Mouse (Mus musculus): ENCODE results near the gene Sox6. TPM values are rescaled to one million over a fixed set of nuclear protein-coding genes. Genes with fewer than 3 reads are reported as not detected.

Sox6 gene
- polyA plus RNA-seq, 1 experiment from 2014 or later = not detected

DNA sequence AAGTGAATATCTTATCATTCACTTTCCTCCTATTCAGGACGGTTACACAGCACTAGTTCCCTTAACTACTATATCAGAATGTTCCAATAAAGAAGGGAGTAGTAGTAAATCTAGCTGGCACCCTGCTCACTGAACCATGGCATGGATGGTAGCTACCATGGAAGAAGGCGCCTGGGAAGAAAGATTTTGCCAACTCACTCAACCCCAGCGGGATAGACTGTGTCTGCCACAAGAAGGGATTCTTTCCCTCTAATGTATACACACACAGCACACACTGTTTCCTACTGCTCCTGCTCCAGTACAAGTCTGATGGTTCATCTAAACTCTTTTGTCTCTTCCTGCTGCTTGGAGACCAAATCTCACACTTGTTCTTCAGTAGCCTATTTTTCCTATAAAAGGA is 147.1 kb downstream of the Sox6 start:
- no peak overlapping the region for H3K27ac ChIP-seq
- WGBS (ENCODE audit: missing documents) = 88% methylated on average over 3 of the region's 3 CpGs
- no peak overlapping the region for H3K4me3 ChIP-seq (ENCODE audit: inconsistent target)
- H3K79me2 ChIP-seq (ENCODE audit: inconsistent target) = no peaks in the 10 kb centered on the region
- no peaks in the 10 kb centered on the region for H3K36me3 ChIP-seq (ENCODE audit: inconsistent target)

DNA sequence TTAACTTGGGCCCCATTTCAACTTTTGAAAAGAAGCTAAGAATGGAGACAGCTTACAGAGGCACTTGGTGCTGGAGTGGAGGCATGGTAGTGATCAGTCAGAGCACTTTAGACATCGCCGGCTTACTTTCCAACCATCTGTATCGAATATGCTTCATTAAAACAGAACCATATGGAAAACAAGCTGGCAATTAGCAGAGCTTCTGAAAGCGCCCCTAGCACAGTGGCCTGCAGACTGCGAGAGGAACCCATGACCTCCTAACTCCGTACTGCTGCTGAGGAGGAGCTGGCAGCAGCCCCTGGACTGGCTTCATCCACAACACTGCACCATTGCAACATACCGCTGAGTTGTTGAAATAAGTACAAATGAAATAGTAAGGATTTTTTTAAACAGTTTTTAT is 148.7 kb downstream of the Sox6 start:
- Histone ChIP-seq H3K36me3 (ENCODE audit: inconsistent target) (no peaks in the 10 kb centered on the region), H3K4me3 (ENCODE audit: inconsistent target) (no peak overlapping the region), H3K27ac (no peak overlapping the region), H3K79me2 (ENCODE audit: inconsistent target) (no peaks in the 10 kb centered on the region)
- WGBS (ENCODE audit: missing documents) = 90% methylated on average over 6 of the region's 7 CpGs

DNA sequence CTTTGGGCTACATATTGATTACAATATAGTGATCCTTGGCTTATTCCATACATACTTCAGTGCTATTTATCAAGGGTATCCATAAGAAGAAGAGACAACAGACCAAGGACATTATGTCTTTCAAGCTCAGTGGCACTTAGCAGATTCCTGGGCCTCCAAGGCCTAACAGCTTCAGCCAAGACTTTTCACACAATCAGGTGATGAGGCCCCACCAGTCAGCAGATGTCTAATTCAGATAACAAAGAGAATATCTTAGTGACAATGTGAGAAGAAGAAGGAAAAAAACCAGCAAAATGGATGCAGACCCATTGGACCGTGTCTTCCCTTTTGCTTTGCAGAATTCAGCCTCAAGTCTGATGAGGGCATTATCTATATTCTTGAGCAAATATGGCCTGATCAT is 150.0 kb downstream of the Sox6 start:
- WGBS (ENCODE audit: missing documents) = 90% methylated on average over 1 of the region's 1 CpGs
- Histone ChIP-seq H3K27ac (no peak overlapping the region), H3K4me3 (ENCODE audit: inconsistent target) (no peak overlapping the region), H3K36me3 (ENCODE audit: inconsistent target) (no peaks in the 10 kb centered on the region), H3K79me2 (ENCODE audit: inconsistent target) (no peaks in the 10 kb centered on the region)

DNA sequence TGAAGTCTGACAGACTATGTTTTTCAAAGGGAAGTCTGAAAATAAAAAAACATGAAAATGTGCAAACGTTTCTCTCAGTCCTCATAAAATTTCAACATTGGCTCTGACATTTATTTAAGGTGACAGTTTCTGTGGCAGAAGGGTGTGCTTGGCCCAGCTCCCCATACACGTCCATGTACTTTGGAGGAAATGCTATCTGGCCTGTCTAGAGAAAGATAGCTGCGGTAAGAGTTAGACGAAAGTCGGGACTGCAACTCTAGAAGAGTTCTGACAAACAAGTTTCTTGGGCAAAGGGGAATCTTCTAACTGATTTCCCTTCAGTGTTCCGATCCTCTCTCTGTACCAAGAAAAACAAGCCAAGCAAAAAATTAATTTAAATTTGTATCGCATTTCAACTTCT is 150.5 kb downstream of the Sox6 start:
- no peaks in the 10 kb centered on the region for H3K36me3 ChIP-seq (ENCODE audit: inconsistent target)
- H3K4me3 ChIP-seq (ENCODE audit: inconsistent target) = no peak overlapping the region
- WGBS (ENCODE audit: missing documents) = 73% methylated on average over 7 of the region's 7 CpGs
- H3K79me2 ChIP-seq (ENCODE audit: inconsistent target) = no peaks in the 10 kb centered on the region
- H3K27ac ChIP-seq = no peak overlapping the region

DNA sequence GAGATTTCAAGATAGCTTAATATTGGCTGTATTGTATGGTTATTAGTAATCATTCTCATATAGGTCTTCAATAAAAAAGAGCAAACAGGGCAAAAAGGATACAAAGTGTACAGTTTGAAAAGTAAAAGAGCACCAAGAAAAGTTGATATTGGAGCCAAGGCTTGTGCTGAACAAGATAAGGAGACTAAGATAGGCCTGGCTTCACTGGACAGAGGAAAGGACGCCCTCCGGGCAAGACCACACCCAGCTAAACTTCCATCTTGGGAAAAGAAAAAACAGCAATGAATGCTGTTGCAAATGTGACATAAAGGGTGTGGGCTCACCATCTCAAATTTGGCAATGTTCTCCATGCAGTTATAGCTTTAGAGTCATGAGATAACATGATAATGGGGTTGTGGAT is 165.7 kb downstream of the Sox6 start:
- WGBS (ENCODE audit: missing documents) = 97% methylated on average over 2 of the region's 2 CpGs

DNA sequence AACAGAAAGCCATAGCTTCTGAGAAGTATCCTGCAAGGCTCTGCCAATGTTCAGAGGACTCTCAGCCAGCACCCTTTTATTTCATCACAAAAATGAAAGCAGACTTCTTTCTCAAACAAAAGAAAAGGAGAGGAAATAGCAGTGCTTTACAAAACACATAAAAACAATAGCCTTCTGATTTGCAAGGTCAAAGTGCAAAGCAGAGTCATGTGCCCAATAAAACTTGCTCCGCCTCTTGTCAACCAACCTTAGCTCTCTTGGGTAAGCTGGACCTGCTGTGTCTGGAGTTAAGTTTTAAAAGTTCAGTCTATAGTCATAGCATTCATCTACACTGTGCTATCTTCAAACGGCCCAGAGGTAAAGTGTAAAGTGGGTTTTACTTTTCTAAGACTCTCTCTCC is 170.1 kb downstream of the Sox6 start:
- Histone ChIP-seq H3K36me3 (ENCODE audit: inconsistent target) (no peaks in the 10 kb centered on the region), H3K79me2 (ENCODE audit: inconsistent target) (no peaks in the 10 kb centered on the region), H3K4me3 (ENCODE audit: inconsistent target) (no peak overlapping the region), H3K27ac (no peak overlapping the region)
- 82% methylated on average over 2 of the region's 2 CpGs for WGBS (ENCODE audit: missing documents)

More for the DNA sequence above, 165.7 kb downstream of the Sox6 start:
- Histone ChIP-seq H3K27ac (no peak overlapping the region), H3K36me3 (ENCODE audit: inconsistent target) (no peaks in the 10 kb centered on the region), H3K4me3 (ENCODE audit: inconsistent target) (no peak overlapping the region), H3K79me2 (ENCODE audit: inconsistent target) (no peaks in the 10 kb centered on the region)

DNA sequence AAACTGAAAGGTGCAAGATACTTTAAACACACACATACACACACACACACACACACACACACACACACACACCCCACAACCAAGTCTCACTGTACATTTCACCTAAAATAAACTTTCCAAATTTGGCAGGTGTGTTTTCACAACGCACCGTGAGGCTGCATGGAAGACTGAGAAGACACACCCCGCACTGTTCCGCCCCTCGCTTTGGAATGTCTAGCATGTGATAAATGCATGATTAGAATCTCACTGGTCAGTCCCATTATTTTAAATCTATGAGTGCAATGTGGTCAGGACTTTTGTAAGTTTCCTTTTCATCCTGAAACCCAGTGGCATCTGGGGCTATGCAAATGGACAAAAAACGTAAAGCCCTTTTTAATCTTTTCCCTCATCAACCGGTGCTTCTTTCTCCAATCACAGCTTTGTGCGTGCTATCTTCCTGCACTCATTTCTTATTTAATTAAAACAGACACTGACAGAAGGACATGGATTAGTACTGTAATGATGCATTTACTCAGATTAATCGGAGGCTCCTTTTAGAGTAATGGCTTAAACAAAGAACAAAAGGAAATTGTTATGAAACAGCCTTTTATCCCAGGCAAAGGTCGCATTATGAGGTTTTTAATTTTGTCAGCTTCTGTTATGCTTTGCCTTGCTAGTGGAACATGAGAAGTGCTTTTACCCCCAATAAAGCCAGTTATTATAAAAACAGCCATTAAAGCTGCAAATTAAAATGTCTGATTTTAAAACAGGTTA is 170.9 kb downstream of the Sox6 start:
- Histone ChIP-seq H3K36me3 (ENCODE audit: inconsistent target) (no peaks in the 10 kb centered on the region), H3K79me2 (ENCODE audit: inconsistent target) (no peaks in the 10 kb centered on the region), H3K27ac (no peak overlapping the region), H3K4me3 (ENCODE audit: inconsistent target) (no peak overlapping the region)
- 91% methylated on average over 10 of the region's 10 CpGs for WGBS (ENCODE audit: missing documents)

DNA sequence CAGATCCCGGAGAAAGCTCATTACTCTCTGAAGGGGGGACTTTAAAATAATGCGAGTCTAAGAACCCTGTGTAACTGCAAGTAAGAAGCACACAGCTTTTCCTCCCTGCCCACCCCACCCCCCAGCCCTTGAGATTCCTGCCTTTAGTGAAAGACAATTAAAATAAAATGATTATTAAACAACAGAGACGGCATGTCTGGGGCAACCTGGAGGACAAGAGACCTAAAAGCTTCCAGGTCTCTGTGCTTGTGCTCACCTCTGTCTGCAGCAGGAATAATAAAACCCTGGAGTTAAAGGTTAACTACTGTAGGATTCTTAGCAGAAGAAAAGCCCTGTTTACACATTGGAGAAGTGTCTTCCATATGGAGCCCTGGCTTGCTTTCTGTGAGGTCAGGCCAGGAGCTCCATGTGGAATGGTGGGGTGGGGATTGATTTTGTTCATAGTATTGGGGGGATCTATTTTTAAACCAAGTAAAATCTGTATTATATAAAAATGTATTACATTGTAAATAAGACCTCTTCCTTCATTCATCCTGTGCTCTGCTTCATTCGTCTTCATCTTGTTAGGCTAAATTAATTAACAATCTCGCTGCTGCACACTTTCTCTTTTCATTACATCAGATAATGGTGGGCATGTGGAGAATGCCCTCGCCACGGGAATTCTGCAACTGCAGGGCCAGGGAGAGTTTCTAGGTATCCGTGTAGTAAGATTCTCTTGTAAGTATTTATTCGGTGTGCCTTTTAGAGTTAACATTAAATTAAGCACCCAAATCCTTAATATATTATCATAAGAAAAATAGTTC is 171.7 kb downstream of the Sox6 start:
- Histone ChIP-seq H3K27ac (no peak overlapping the region), H3K4me3 (ENCODE audit: inconsistent target) (no peak overlapping the region), H3K79me2 (ENCODE audit: inconsistent target) (no peaks in the 10 kb centered on the region), H3K36me3 (ENCODE audit: inconsistent target) (no peaks in the 10 kb centered on the region)
- 93% methylated on average over 9 of the region's 9 CpGs for WGBS (ENCODE audit: missing documents)

DNA sequence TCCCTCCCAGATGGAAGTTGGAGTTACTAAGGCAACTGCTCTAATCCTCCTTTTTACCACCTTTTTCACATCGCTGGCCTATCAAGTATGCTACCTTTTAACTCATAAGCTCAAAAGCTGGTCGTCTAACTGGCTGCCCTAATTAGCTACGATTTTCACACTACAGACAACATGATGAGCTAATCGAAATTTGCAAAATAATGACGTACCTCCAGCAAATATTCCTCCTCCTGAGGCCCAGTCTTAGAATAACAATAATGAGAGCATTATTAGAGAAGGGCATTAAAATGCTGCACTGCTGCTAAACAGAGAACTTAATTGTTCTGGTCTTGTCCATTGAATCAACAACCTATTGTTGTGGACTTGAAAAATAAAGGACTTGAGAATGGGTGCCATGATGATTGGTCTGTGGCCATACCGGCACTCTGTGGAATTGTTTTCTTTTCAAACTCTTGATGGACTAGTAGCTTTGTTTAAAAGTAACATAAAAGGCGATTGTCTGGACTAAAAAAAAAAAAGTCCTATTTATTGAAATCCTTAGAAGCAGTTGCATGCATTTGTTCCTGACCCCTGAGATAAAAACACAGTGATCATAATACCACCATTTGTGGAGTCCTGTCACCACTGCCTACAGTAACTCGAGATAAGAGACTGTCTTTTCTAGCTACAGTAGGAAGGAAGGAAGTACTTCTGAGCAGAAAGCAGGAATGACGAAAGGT is 172.5 kb downstream of the Sox6 start:
- 73% methylated on average over 9 of the region's 9 CpGs for WGBS (ENCODE audit: missing documents)
- no peaks in the 10 kb centered on the region for H3K79me2 ChIP-seq (ENCODE audit: inconsistent target)
- no peaks in the 10 kb centered on the region for H3K36me3 ChIP-seq (ENCODE audit: inconsistent target)
- H3K27ac ChIP-seq = no peak overlapping the region
- no peak overlapping the region for H3K4me3 ChIP-seq (ENCODE audit: inconsistent target)

DNA sequence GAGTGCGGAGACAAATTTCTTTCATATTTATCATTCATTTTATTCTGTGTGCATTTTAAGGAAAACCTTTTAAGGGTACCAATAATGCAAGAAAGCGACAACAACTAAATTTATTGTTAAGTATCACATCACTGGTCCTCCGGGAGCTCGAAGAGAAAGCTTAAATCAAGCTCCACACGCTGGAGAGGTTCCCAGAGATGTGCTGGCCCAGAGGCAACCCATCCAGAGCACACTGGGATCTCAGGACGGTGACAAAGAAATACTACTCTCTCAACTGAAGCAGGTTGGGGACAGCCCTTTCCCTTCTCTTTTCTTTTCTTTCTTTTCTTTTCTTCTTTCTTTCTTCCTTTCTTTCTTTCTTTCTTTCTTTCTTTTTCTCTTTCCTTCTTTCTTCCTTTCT is 173.4 kb downstream of the Sox6 start:
- no peaks in the 10 kb centered on the region for H3K79me2 ChIP-seq (ENCODE audit: inconsistent target)
- 94% methylated on average over 6 of the region's 6 CpGs for WGBS (ENCODE audit: missing documents)
- H3K27ac ChIP-seq = no peak overlapping the region
- H3K4me3 ChIP-seq (ENCODE audit: inconsistent target) = no peak overlapping the region
- H3K36me3 ChIP-seq (ENCODE audit: inconsistent target) = no peaks in the 10 kb centered on the region

DNA sequence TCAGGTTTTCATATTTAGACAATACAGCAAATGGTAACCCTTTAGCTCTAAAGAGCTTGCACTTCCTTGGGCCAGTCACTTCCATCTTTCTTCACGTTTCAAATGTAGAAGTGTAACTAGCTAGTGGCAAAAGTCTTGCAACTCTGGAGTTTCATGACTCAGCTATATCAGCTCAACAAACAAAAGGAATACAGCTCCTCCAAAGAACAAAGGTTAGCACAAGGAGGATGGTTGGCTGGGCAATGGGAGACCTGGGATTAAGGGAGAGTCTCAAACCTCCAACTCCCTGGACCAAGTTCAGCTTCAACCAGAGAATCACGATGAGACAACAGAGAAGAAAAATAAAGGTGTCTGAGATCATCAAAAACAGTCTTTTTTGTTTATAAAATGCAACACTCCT is 174.2 kb downstream of the Sox6 start:
- no peaks in the 10 kb centered on the region for H3K79me2 ChIP-seq (ENCODE audit: inconsistent target)
- H3K4me3 ChIP-seq (ENCODE audit: inconsistent target) = no peak overlapping the region
- no peak overlapping the region for H3K27ac ChIP-seq
- 38% methylated on average over 2 of the region's 2 CpGs for WGBS (ENCODE audit: missing documents)
- H3K36me3 ChIP-seq (ENCODE audit: inconsistent target) = no peaks in the 10 kb centered on the region

DNA sequence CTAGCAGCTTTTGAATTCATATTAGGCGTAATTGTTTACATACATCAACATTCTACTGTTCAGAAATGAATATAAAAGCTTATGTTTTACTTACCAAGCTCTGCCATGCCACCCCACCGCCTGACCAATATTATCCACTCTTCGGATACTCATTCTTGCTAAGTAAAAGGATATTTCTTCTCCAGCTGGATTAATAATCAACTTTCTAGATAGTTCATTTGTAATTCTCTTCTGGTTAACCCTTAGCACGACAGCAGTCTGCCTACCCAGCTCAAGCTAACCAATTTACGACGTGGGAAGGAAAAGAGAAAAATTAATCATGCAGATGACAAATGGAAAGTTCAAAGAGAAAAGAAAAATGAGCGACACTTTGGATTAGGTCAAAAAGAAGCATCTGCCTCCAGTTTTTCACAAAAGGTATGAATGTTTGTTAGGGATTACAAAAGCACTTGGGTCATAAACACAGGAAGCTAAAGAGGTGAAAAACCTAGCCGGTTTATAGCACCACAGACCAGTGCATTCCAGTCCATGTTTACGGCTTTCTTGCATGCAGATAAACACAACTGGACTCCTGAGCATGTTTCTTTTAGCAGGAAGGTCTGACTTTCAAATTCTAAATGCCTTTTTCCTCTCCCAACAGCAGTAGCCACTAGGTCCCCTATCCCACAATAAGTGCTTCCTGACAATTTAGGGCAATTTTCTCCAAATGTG is 178.8 kb downstream of the Sox6 start:
- no peak overlapping the region for H3K27ac ChIP-seq
- no peaks in the 10 kb centered on the region for H3K79me2 ChIP-seq (ENCODE audit: inconsistent target)
- H3K4me3 ChIP-seq (ENCODE audit: inconsistent target) = no peak overlapping the region
- WGBS (ENCODE audit: missing documents) = 83% methylated on average over 9 of the region's 9 CpGs
- no peaks in the 10 kb centered on the region for H3K36me3 ChIP-seq (ENCODE audit: inconsistent target)

DNA sequence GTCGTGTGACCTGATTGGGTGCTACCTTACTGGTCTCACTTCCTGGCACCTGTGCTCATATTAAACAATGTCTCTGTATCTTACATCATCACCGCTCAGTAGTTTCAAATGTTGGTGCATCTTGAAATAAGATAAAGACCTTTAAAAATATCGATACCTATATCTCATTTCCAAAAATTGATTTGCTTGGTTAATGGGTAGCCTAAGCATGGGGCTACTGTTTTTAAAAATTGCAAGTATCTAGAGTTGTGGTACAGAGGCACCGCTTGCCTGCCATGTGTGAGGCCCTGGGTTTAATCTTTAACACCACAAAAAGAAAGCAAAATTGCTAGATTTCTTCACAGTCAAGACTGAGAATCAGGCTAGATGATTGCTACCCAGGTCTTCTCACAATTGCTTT is 187.5 kb downstream of the Sox6 start:
- WGBS (ENCODE audit: missing documents) = 92% methylated on average over 4 of the region's 4 CpGs
- Histone ChIP-seq H3K36me3 (ENCODE audit: inconsistent target) (no peaks in the 10 kb centered on the region), H3K79me2 (ENCODE audit: inconsistent target) (no peaks in the 10 kb centered on the region), H3K27ac (no peak overlapping the region), H3K4me3 (ENCODE audit: inconsistent target) (no peak overlapping the region)

DNA sequence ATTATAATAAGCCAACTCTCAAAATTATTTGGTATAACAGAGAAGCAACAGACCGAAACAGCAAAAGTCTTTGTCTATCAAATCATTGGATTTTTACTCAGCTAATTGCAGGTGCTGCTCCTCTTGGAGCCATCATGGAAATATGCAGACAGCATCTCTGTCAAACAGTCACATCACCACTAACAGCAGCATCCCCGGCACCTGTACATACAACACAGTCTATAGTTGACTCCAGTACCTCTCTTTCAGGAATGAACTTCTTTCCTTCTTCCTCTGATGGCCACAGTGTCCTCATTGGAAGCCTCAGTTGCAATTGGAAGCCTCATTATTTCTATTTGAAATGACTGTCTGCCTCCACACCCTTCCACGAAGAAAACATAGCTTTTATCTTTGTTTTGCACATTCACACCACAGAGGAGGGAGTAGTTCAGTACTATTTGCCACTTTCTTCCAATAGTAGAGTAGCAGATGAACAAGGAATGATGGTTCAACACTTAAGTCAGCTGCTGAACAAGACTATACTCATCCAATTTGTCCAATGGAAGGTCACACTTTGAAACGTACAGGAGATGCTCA is 192.7 kb downstream of the Sox6 start:
- Histone ChIP-seq H3K27ac (no peak overlapping the region), H3K36me3 (ENCODE audit: inconsistent target) (no peaks in the 10 kb centered on the region), H3K4me3 (ENCODE audit: inconsistent target) (no peak overlapping the region), H3K79me2 (ENCODE audit: inconsistent target) (no peaks in the 10 kb centered on the region)
- 85% methylated on average over 4 of the region's 4 CpGs for WGBS (ENCODE audit: missing documents)
